Comparison of ENCODE assay signal across 8 mouse cellular contexts in genomic region chr2:35661454-35662000, GRCm38 (mm10).
DNase-seq lines count a peak whose midpoint lies in the region; ATAC-seq and TF ChIP-seq lines count a peak whose summit lies in the region.

No protein-coding gene starts in this region.

- H3K4me3 ChIP-seq in hindbrain, embryonic 16.5 days (ENCODE audit: low read length), result peak overlapping the region; percentile 62
- peak overlapping the region; percentile 80 for H3K4me3 ChIP-seq in limb, embryonic 14.5 days (replicated peaks; ENCODE audit: low read length)
- peak overlapping the region; percentile 80 for H3K4me3 ChIP-seq in midbrain, embryonic 14.5 days (replicated peaks; ENCODE audit: low read depth, low read length)
- H3K4me3 ChIP-seq in stomach, embryonic 15.5 days (replicated peaks), result peak overlapping the region; percentile 84

- intact Hi-C loops in gastrocnemius, postnatal 14 days (cut with DNase I; ENCODE audit: low total_unique reads), result no loop called here

- H3K4me1 ChIP-seq in hindbrain, embryonic 16.5 days (ENCODE audit: control insufficient read depth, insufficient read depth, low read depth, low read length), result peaks cover 33% of the 10 kb centered on the region
- H3K4me1 ChIP-seq in limb, embryonic 14.5 days (ENCODE audit: control insufficient read depth, insufficient read depth, low read length), result peaks cover 35% of the 10 kb centered on the region
- H3K4me1 ChIP-seq in midbrain, embryonic 14.5 days (ENCODE audit: control insufficient read depth, insufficient read depth, low read length), result peaks cover 34% of the 10 kb centered on the region
- peaks cover 30% of the 10 kb centered on the region for H3K4me1 ChIP-seq in stomach, embryonic 15.5 days

- H3K27ac ChIP-seq in hindbrain, embryonic 16.5 days (ENCODE audit: low read depth, low read length), result peak overlapping the region; percentile 88
- H3K27ac ChIP-seq in limb, embryonic 14.5 days (replicated peaks; ENCODE audit: low read depth, low read length), result peak overlapping the region; percentile 86
- H3K27ac ChIP-seq in midbrain, embryonic 14.5 days (replicated peaks; ENCODE audit: low read depth, low read length), result peak overlapping the region; percentile 94
- H3K27ac ChIP-seq in stomach, embryonic 15.5 days, result peak overlapping the region; percentile 83

- H3K9ac ChIP-seq in hindbrain, embryonic 16.5 days (ENCODE audit: low read depth, low read length), result peak overlapping the region; percentile 86
- peak overlapping the region; percentile 85 for H3K9ac ChIP-seq in limb, embryonic 14.5 days (ENCODE audit: low read depth, low read length, severe bottlenecking)
- peak overlapping the region; percentile 96 for H3K9ac ChIP-seq in midbrain, embryonic 14.5 days (replicated peaks; ENCODE audit: low read length)
- H3K9ac ChIP-seq in stomach, embryonic 15.5 days, result peak overlapping the region; percentile 72

- TF ChIP-seq POLR2A in limb, embryonic 14.5 days (IDR thresholded peaks at IDR 0.05; ENCODE audit: borderline replicate concordance, extremely low read depth, insufficient read depth, insufficient read length), result no peak

- no peaks in the 10 kb centered on the region for H3K9me3 ChIP-seq in hindbrain, embryonic 16.5 days (ENCODE audit: control insufficient read depth, low read length)
- H3K9me3 ChIP-seq in limb, embryonic 14.5 days (ENCODE audit: control insufficient read depth, low read length), result no peaks in the 10 kb centered on the region
- no peaks in the 10 kb centered on the region for H3K9me3 ChIP-seq in midbrain, embryonic 14.5 days (ENCODE audit: control insufficient read depth, low read length)
- no peaks in the 10 kb centered on the region for H3K9me3 ChIP-seq in stomach, embryonic 15.5 days

- WGBS in hindbrain, embryonic 16.5 days, result under 1% methylated on average over 42 of the region's 51 CpGs
- WGBS in limb, embryonic 14.5 days, result under 1% methylated on average over 22 of the region's 51 CpGs
- under 1% methylated on average over 46 of the region's 51 CpGs for WGBS in midbrain, embryonic 14.5 days
- under 1% methylated on average over 46 of the region's 51 CpGs for WGBS in stomach, embryonic 15.5 days

- H3K4me2 ChIP-seq in hindbrain, embryonic 16.5 days (ENCODE audit: low read length), result peak overlapping the region; percentile 76
- peak overlapping the region; percentile 92 for H3K4me2 ChIP-seq in limb, embryonic 14.5 days (replicated peaks; ENCODE audit: low read depth, low read length, severe bottlenecking)
- peak overlapping the region; percentile 92 for H3K4me2 ChIP-seq in midbrain, embryonic 14.5 days (ENCODE audit: low read length)
- H3K4me2 ChIP-seq in stomach, embryonic 15.5 days, result peak overlapping the region; percentile 82

- ATAC-seq in hindbrain, embryonic 16.5 days, result peak; percentile 59
- peak; percentile 51 for ATAC-seq in limb, embryonic 14.5 days (ENCODE audit: low FRiP score, low read depth)
- peak; percentile 69 for ATAC-seq in midbrain, embryonic 14.5 days (ENCODE audit: low FRiP score, low TSS enrichment)
- ATAC-seq in stomach, embryonic 15.5 days (ENCODE audit: insufficient read depth, low FRiP score, low read depth), result peak; percentile 31

- no peaks in the 10 kb centered on the region for H3K36me3 ChIP-seq in hindbrain, embryonic 16.5 days (ENCODE audit: control insufficient read depth, insufficient read depth, low read length)
- H3K36me3 ChIP-seq in limb, embryonic 14.5 days (ENCODE audit: control insufficient read depth, insufficient read depth, low read length), result no peaks in the 10 kb centered on the region
- H3K36me3 ChIP-seq in midbrain, embryonic 14.5 days (ENCODE audit: control insufficient read depth, insufficient read depth, low read length), result no peaks in the 10 kb centered on the region
- H3K36me3 ChIP-seq in stomach, embryonic 15.5 days, result no peaks in the 10 kb centered on the region

- peak; percentile 61 to 64 for DNase-seq in cerebellum, postnatal 25 days
- no peak for DNase-seq in cerebellum, adult 9-10 months
- peak; percentile 74 for DNase-seq in adrenal gland, postnatal 10 days
- DNase-seq in gastrocnemius, postnatal 14 days, result peak; percentile 66
- no peak for DNase-seq in limb, embryonic 14.5 days (ENCODE audit: low spot score)
- DNase-seq in midbrain, embryonic 14.5 days, result no peak

- H3K27me3 ChIP-seq in hindbrain, embryonic 16.5 days (replicated peaks; ENCODE audit: control insufficient read depth, insufficient read depth, low read length), result no peaks in the 10 kb centered on the region
- H3K27me3 ChIP-seq in limb, embryonic 14.5 days (ENCODE audit: control insufficient read depth, insufficient read depth, low read length), result no peaks in the 10 kb centered on the region
- H3K27me3 ChIP-seq in midbrain, embryonic 14.5 days (ENCODE audit: control insufficient read depth, insufficient read depth, low read length), result no peaks in the 10 kb centered on the region
- no peaks in the 10 kb centered on the region for H3K27me3 ChIP-seq in stomach, embryonic 15.5 days (replicated peaks)

Comparison
In these comparisons a context has a peak if more than half of its experiments do, and no peak if none do; other contexts are left out.
1. DNase-seq: peak in cerebellum, postnatal 25 days (2 of 2), adrenal gland, postnatal 10 days (single experiment) and gastrocnemius, postnatal 14 days (single experiment); none in cerebellum, adult 9-10 months (single experiment), limb, embryonic 14.5 days (single experiment) and midbrain, embryonic 14.5 days (single experiment).
2. Peak in every context shown above with its lines, with median percentiles within 50 percentile points of each other: ATAC-seq, H3K27ac ChIP-seq, H3K4me2 ChIP-seq, H3K4me3 ChIP-seq and H3K9ac ChIP-seq.